Mouse (Mus musculus) v-Abl transformed pro-B cells (cell line): ENCODE data around the gene Zbtb42.

ENCODE experiments used
- in situ Hi-C, 2 experiments: fragments of 400-800 bp; cut with MboI; formaldehyde crosslinking; loops; one replicate each; pipeline ENCODE4 v1.15.1; 2025; ENCODE audit not compliant: unreplicated experiment in 2 of 2

Zbtb42 gene

GRCm38 (mm10) chr12:112678555-112679026, at the start of gene Zbtb42:
Gene Zbtb42, plus strand, starts transcription at chr12:112678828.
- in situ Hi-C loops, result no loop called here

GRCm38 (mm10) chr12:112628928-112629721, 49.5 kb upstream of the Zbtb42 start:
- in situ Hi-C loops, result no loop called here

GRCm38 (mm10) chr12:112630029-112630428, 48.6 kb upstream of the Zbtb42 start:
- in situ Hi-C loops, result no loop called here

GRCm38 (mm10) chr12:112630796-112631195, 47.8 kb upstream of the Zbtb42 start:
- in situ Hi-C loops, result no loop called here

- in situ Hi-C loops, result no loop called here
Measured at GRCm38 (mm10) chr12:112631472-112631871, 47.2 kb upstream of the Zbtb42 start.

GRCm38 (mm10) chr12:112632084-112632777, 46.4 kb upstream of the Zbtb42 start:
- in situ Hi-C loops, result no loop called here

GRCm38 (mm10) chr12:112632907-112633306, 45.7 kb upstream of the Zbtb42 start:
- in situ Hi-C loops, result no loop called here

- in situ Hi-C loops, result no loop called here
Measured at GRCm38 (mm10) chr12:112633686-112634085, 44.9 kb upstream of the Zbtb42 start.

- in situ Hi-C loops, result no loop called here
Measured at GRCm38 (mm10) chr12:112639526-112639925, 39.1 kb upstream of the Zbtb42 start.

GRCm38 (mm10) chr12:112643126-112643525, 35.5 kb upstream of the Zbtb42 start:
- in situ Hi-C loops, result no loop called here

GRCm38 (mm10) chr12:112644180-112644854, 34.3 kb upstream of the Zbtb42 start, which contains the start of gene Siva1:
Gene Siva1, plus strand, starts transcription at chr12:112644679.
- in situ Hi-C loops, result no loop called here

- in situ Hi-C loops, result no loop called here
Measured at GRCm38 (mm10) chr12:112644855-112645506, 33.6 kb upstream of the Zbtb42 start.

GRCm38 (mm10) chr12:112646139-112646538, 32.5 kb upstream of the Zbtb42 start:
- in situ Hi-C loops, result no loop called here

GRCm38 (mm10) chr12:112648081-112648480, 30.5 kb upstream of the Zbtb42 start:
- in situ Hi-C loops, result no loop called here

- in situ Hi-C loops, result no loop called here
Measured at GRCm38 (mm10) chr12:112651778-112652439, 26.7 kb upstream of the Zbtb42 start.

GRCm38 (mm10) chr12:112653157-112653824, 25.3 kb upstream of the Zbtb42 start:
- in situ Hi-C loops, result no loop called here

- in situ Hi-C loops, result no loop called here
Measured at GRCm38 (mm10) chr12:112654076-112654475, 24.6 kb upstream of the Zbtb42 start.

GRCm38 (mm10) chr12:112658619-112659018, 20.0 kb upstream of the Zbtb42 start:
- in situ Hi-C loops, result loop anchor here (5.0 kb wide), 1 partner anchor 49 kb away; no protein-coding TSS in a partner anchor

GRCm38 (mm10) chr12:112659109-112659508, 19.5 kb upstream of the Zbtb42 start:
- in situ Hi-C loops, result loop anchor here (5.0 kb wide), 1 partner anchor 48 kb away; no protein-coding TSS in a partner anchor
